Mouse (Mus musculus) lung, adult 2 months (tissue): ENCODE data around the gene Nop2.

Experiments
- CTCF ChIP-seq: fragments of 200-500 bp; IDR thresholded peaks from 2 replicates; pipeline ENCODE4 v1.5.1; 2011; ENCODE audit warnings: mild to moderate bottlenecking, low read length, control low read depth; ENCODE audit not compliant: insufficient read depth
- POLR2A ChIP-seq: fragments of 200-500 bp; IDR thresholded peaks from 2 replicates; pipeline ENCODE4 v1.6.1; 2011; ENCODE audit warnings: low read depth, mild to moderate bottlenecking, control low read depth, low read length, borderline replicate concordance; ENCODE audit errors: extremely low read depth

DNA sequence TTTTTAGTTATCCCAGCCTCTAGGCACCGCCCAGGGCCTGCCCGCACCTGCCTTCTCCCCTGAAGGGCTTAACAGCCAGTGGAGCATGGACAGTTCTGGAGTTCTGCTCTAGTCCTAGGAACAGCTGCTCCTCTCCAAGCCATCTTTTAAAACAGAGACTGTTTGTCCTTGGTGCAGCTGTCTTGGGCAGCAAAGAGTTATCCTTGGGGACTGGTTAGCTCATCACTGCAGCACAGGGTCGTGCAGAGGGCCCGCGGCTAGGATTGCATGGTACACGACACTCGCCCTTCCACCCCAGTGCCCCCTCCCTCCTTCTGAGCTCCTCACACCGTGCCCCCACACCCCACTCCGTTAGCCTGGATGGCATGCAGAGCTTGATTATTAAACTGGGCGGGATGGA is 15.6 kb downstream of the Nop2 start:
- TF ChIP-seq CTCF (no peak), POLR2A (no peak)
